ENCODE assay signal across 9 mouse cellular contexts in genomic region chr8:50914615-50915014, GRCm38 (mm10).
DNase-seq lines count a peak whose midpoint lies in the region; ATAC-seq and TF ChIP-seq lines count a peak whose summit lies in the region.
"Had no signal": no experiment of that assay in that cellular context is flagged by ENCODE, and none has a peak within 500 bp of the region (broad histone marks: within the 10 kb centered on the region; RNA-seq: fewer than 3 reads in every experiment).

No protein-coding gene starts in this region.

- no peaks in the 10 kb centered on the region for H3K9me3 ChIP-seq in lung, embryonic 14.5 days (ENCODE audit: low read depth, low read length)
- H3K9me3 ChIP-seq in forebrain, embryonic 15.5 days: no peaks in the 10 kb centered on the region
- no peaks in the 10 kb centered on the region for H3K9me3 ChIP-seq in limb, embryonic 12.5 days
- H3K9me3 ChIP-seq in stomach, embryonic 14.5 days (ENCODE audit: control insufficient read depth, low read depth, low read length): no peaks in the 10 kb centered on the region

- no peak for TF ChIP-seq CTCF in lung, embryonic 14.5 days (IDR thresholded peaks at IDR 0.05; ENCODE audit: low read depth)

- DNase-seq in lung, embryonic 14.5 days: peak; percentile 2
- DNase-seq in lung, postnatal 4 days: no peak
- DNase-seq in ovary, postnatal 36 days (ENCODE audit: low spot score): no peak
- no peak for DNase-seq in cerebellum, postnatal 25 days
- DNase-seq in thymus, postnatal 0 days (ENCODE audit: low spot score): no peak
- DNase-seq: thymus, adult 2 months had no signal

- H3K4me2 ChIP-seq in lung, embryonic 14.5 days: peak overlapping the region; percentile 96
- peak overlapping the region; percentile 100 for H3K4me2 ChIP-seq in forebrain, embryonic 15.5 days (replicated peaks)
- H3K4me2 ChIP-seq in limb, embryonic 12.5 days: peak overlapping the region; percentile 99
- H3K4me2 ChIP-seq in stomach, embryonic 14.5 days (replicated peaks; ENCODE audit: low read depth, low read length): peak overlapping the region; percentile 99; the same call in 1 of the 2 replicates

- no peak for ATAC-seq in lung, embryonic 14.5 days (ENCODE audit: insufficient read depth)
- ATAC-seq in forebrain, embryonic 15.5 days (replicated peaks): no peak
- ATAC-seq in limb, embryonic 12.5 days (ENCODE audit: insufficient number of reproducible peaks, insufficient read depth, low FRiP score, low TSS enrichment, low read depth): no peak
- no peak for ATAC-seq in stomach, embryonic 14.5 days (ENCODE audit: insufficient number of reproducible peaks, insufficient read depth, low FRiP score, low read depth)

- no peaks in the 10 kb centered on the region for H3K36me3 ChIP-seq in lung, embryonic 14.5 days (ENCODE audit: insufficient read depth)
- H3K36me3 ChIP-seq in forebrain, embryonic 15.5 days: no peaks in the 10 kb centered on the region
- no peaks in the 10 kb centered on the region for H3K36me3 ChIP-seq in limb, embryonic 12.5 days
- H3K36me3 ChIP-seq in stomach, embryonic 14.5 days (ENCODE audit: control insufficient read depth, insufficient read depth, low read length): no peaks in the 10 kb centered on the region

- no peaks in the 10 kb centered on the region for H3K4me1 ChIP-seq in lung, embryonic 14.5 days (ENCODE audit: insufficient read depth)
- peaks cover 18% of the 10 kb centered on the region for H3K4me1 ChIP-seq in forebrain, embryonic 15.5 days
- H3K4me1 ChIP-seq in limb, embryonic 12.5 days (replicated peaks): peaks cover 14% of the 10 kb centered on the region; the same call in 1 of the 2 replicates
- no peaks in the 10 kb centered on the region for H3K4me1 ChIP-seq in stomach, embryonic 14.5 days (ENCODE audit: control insufficient read depth, insufficient read depth, low read length)

- no peak overlapping the region for H3K9ac ChIP-seq in lung, embryonic 14.5 days
- H3K9ac ChIP-seq in forebrain, embryonic 15.5 days (replicated peaks): no peak overlapping the region
- no peak overlapping the region for H3K9ac ChIP-seq in limb, embryonic 12.5 days (replicated peaks)
- H3K9ac ChIP-seq in stomach, embryonic 14.5 days (replicated peaks; ENCODE audit: low read depth, low read length): no peak overlapping the region

- WGBS in lung, embryonic 14.5 days: 18% methylated on average over 7 of the region's 7 CpGs
- 12% methylated on average over 7 of the region's 7 CpGs for WGBS in forebrain, embryonic 15.5 days
- 19% methylated on average over 7 of the region's 7 CpGs for WGBS in limb, embryonic 12.5 days
- WGBS in stomach, embryonic 14.5 days: 16% methylated on average over 7 of the region's 7 CpGs

- no peak overlapping the region for H3K27ac ChIP-seq in lung, embryonic 14.5 days (ENCODE audit: low read depth)
- H3K27ac ChIP-seq in forebrain, embryonic 15.5 days (replicated peaks): no peak overlapping the region
- H3K27ac ChIP-seq in limb, embryonic 12.5 days: no peak overlapping the region
- H3K27ac ChIP-seq in stomach, embryonic 14.5 days (ENCODE audit: low read length): no peak overlapping the region

- no peak overlapping the region for H3K4me3 ChIP-seq in lung, embryonic 14.5 days (ENCODE audit: low read depth, low read length)
- H3K4me3 ChIP-seq in forebrain, embryonic 15.5 days: peak overlapping the region; percentile 71
- peak overlapping the region; percentile 62; the same call in 1 of the 2 replicates for H3K4me3 ChIP-seq in limb, embryonic 12.5 days (replicated peaks)
- H3K4me3 ChIP-seq in stomach, embryonic 14.5 days (ENCODE audit: low read depth, low read length): peak overlapping the region; percentile 56; the same call in 1 of the 2 replicates

- peaks cover 29% of the 10 kb centered on the region for H3K27me3 ChIP-seq in lung, embryonic 14.5 days (ENCODE audit: insufficient read depth, low read length)
- 0 out of 2 replicates have a peak, but pooled peaks cover 7% of the 10 kb centered on the region for H3K27me3 ChIP-seq in forebrain, embryonic 15.5 days
- H3K27me3 ChIP-seq in limb, embryonic 12.5 days: peaks cover 39% of the 10 kb centered on the region
- H3K27me3 ChIP-seq in stomach, embryonic 14.5 days (ENCODE audit: control insufficient read depth, insufficient read depth, low read length): no peaks in the 10 kb centered on the region
